12 mouse cellular contexts compared by ENCODE assay signal in genomic region chr14:54736555-54737552, GRCm38 (mm10). TPM values are rescaled to one million over a fixed set of nuclear protein-coding genes. Genes with fewer than 3 reads are reported as not detected.
A peak's percentile ranks its signal among the peaks of the same experiment; 100 is the strongest.
DNase-seq lines count a peak whose midpoint lies in the region; ATAC-seq and TF ChIP-seq lines count a peak whose summit lies in the region.
"Had no signal": no experiment of that assay in that cellular context is flagged by ENCODE, and none has a peak within 500 bp of the region (broad histone marks: within the 10 kb centered on the region; RNA-seq: fewer than 3 reads in every experiment).

No protein-coding gene starts in this region.

- H3K4me1 ChIP-seq in hindbrain, embryonic 14.5 days (replicated peaks; ENCODE audit: control insufficient read depth, insufficient read depth, low read length) = peaks cover 5% of the 10 kb centered on the region; the same call in 1 of the 2 replicates
- peaks cover 7% of the 10 kb centered on the region for H3K4me1 ChIP-seq in midbrain, embryonic 16.5 days (ENCODE audit: control insufficient read depth, insufficient read depth, low read length)
- no peaks in the 10 kb centered on the region; the same call in 1 of the 2 replicates for H3K4me1 ChIP-seq in liver, embryonic 12.5 days

- no peaks in the 10 kb centered on the region for H3K27me3 ChIP-seq in hindbrain, embryonic 14.5 days (ENCODE audit: control insufficient read depth, insufficient read depth, low read length)
- no peaks in the 10 kb centered on the region for H3K27me3 ChIP-seq in midbrain, embryonic 16.5 days (ENCODE audit: control insufficient read depth, insufficient read depth, low read depth, low read length)
- peaks cover 11% of the 10 kb centered on the region; the same call in 1 of the 2 replicates for H3K27me3 ChIP-seq in liver, embryonic 12.5 days (replicated peaks)

- no peak for DNase-seq in gastrocnemius, adult 2 months
- no peak for DNase-seq in gastrocnemius, postnatal 14 days
- peak; percentile 83 for DNase-seq in brain, adult 2 months (ENCODE audit: low read depth, low spot score)
- DNase-seq in hindbrain, embryonic 14.5 days (ENCODE audit: low spot score) = no peak
- no peak for DNase-seq in testis, postnatal 10 days (ENCODE audit: low spot score)
- DNase-seq in kidney, adult 9 months = no peak

- intact Hi-C loops in gastrocnemius, adult 2 months (cut with DNase I) = no loop called here
- intact Hi-C loops in gastrocnemius, postnatal 14 days (cut with DNase I; ENCODE audit: low total_unique reads) = no loop called here

- no peaks in the 10 kb centered on the region for H3K9me3 ChIP-seq in hindbrain, embryonic 14.5 days (ENCODE audit: control insufficient read depth, low read length)
- no peaks in the 10 kb centered on the region for H3K9me3 ChIP-seq in midbrain, embryonic 16.5 days (replicated peaks; ENCODE audit: control insufficient read depth, low read length, poor library complexity, severe bottlenecking)
- H3K9me3 ChIP-seq in liver, embryonic 12.5 days (replicated peaks) = no peaks in the 10 kb centered on the region

- peak overlapping the region; percentile 61 for H3K27ac ChIP-seq in gastrocnemius, adult 2 months
- peak overlapping the region; percentile 38; the same call in 1 of the 2 replicates for H3K27ac ChIP-seq in hindbrain, embryonic 14.5 days
- no peak overlapping the region; the same call in 1 of the 2 replicates for H3K27ac ChIP-seq in midbrain, embryonic 16.5 days (ENCODE audit: low read length)
- no peak overlapping the region for H3K27ac ChIP-seq in liver, embryonic 12.5 days
- H3K27ac ChIP-seq: liver, embryonic 14.5 days had no signal

- WGBS in hindbrain, embryonic 14.5 days = 54% methylated on average over 14 of the region's 14 CpGs
- WGBS in midbrain, embryonic 16.5 days = 36% methylated on average over 14 of the region's 14 CpGs
- 63% methylated on average over 14 of the region's 14 CpGs for WGBS in liver, embryonic 12.5 days (ENCODE audit: insufficient replicate concordance)

- H3K9ac ChIP-seq in hindbrain, embryonic 14.5 days = no peak overlapping the region
- H3K9ac ChIP-seq in midbrain, embryonic 16.5 days (ENCODE audit: low read depth, low read length) = no peak overlapping the region
- H3K9ac ChIP-seq in liver, embryonic 12.5 days = no peak overlapping the region
- H3K9ac ChIP-seq: liver, embryonic 14.5 days had no signal

- no peak overlapping the region for H3K4me2 ChIP-seq in hindbrain, embryonic 14.5 days (replicated peaks)
- H3K4me2 ChIP-seq in midbrain, embryonic 16.5 days (ENCODE audit: low read length) = no peak overlapping the region
- no peak overlapping the region for H3K4me2 ChIP-seq in liver, embryonic 12.5 days

- H3K36me3 ChIP-seq in hindbrain, embryonic 14.5 days (replicated peaks; ENCODE audit: control insufficient read depth, insufficient read depth) = no peaks in the 10 kb centered on the region
- H3K36me3 ChIP-seq in midbrain, embryonic 16.5 days (ENCODE audit: control insufficient read depth, insufficient read depth, low read length) = no peaks in the 10 kb centered on the region
- no peaks in the 10 kb centered on the region for H3K36me3 ChIP-seq in liver, embryonic 12.5 days

- ATAC-seq in hindbrain, embryonic 14.5 days (ENCODE audit: low FRiP score) = 0 out of 2 replicates have a peak, but pooled peaks have one; percentile 60
- ATAC-seq in midbrain, embryonic 16.5 days = peak; percentile 86
- no peak for ATAC-seq in liver, embryonic 12.5 days

- TF ChIP-seq CTCF in gastrocnemius, adult 2 months (IDR thresholded peaks at IDR 0.05) = no peak

- H3K4me3 ChIP-seq in gastrocnemius, adult 2 months = peak overlapping the region; percentile 7; the same call in 1 of the 2 replicates
- no peak overlapping the region for H3K4me3 ChIP-seq in hindbrain, embryonic 14.5 days (replicated peaks; ENCODE audit: low read length)
- no peak overlapping the region for H3K4me3 ChIP-seq in midbrain, embryonic 16.5 days (ENCODE audit: low read depth, low read length)
- H3K4me3 ChIP-seq in liver, embryonic 12.5 days = no peak overlapping the region
- H3K4me3 ChIP-seq: myocyte had no signal

RNA-seq across cellular contexts. Expression of gene Cebpe, which starts 24.9 kb away (rescaled TPM):
- total RNA-seq in gastrocnemius, adult 2 months (2021) = not detected
- not detected for total RNA-seq in gastrocnemius, postnatal 14 days (2021)
- not detected in 2 replicates for polyA plus RNA-seq in hindbrain, embryonic 14.5 days (2014; fragmentation: Nextera tagmentation; extraction: Ambion mirVana)
- polyA plus RNA-seq in midbrain, embryonic 16.5 days (2015; fragmentation: Nextera tagmentation; extraction: Ambion mirVana) = not detected in 2 replicates
- polyA plus RNA-seq in liver, embryonic 12.5 days (2016; fragmentation: Nextera tagmentation; extraction: Ambion mirVana) = 3.3 and 3.7 TPM in 2 replicates
- total RNA-seq: gastrocnemius, postnatal 4 days had no signal
- polyA plus RNA-seq: kidney, embryonic 16.5 days; myocyte had no signal

RNA-seq across cellular contexts. Expression of gene Gm29776, which starts 38.2 kb away (rescaled TPM):
- total RNA-seq in gastrocnemius, adult 2 months (2021) = not detected
- not detected for total RNA-seq in gastrocnemius, postnatal 14 days (2021)
- 0.21 and 0.29 TPM in 2 replicates for polyA plus RNA-seq in hindbrain, embryonic 14.5 days (2014; fragmentation: Nextera tagmentation; extraction: Ambion mirVana)
- 0.15 and 0.29 TPM in 2 replicates for polyA plus RNA-seq in midbrain, embryonic 16.5 days (2015; fragmentation: Nextera tagmentation; extraction: Ambion mirVana)
- polyA plus RNA-seq in liver, embryonic 12.5 days (2016; fragmentation: Nextera tagmentation; extraction: Ambion mirVana) = 0.05 TPM in 1 of 2 replicates, not detected in the other

RNA-seq across cellular contexts. Expression of gene Slc7a8, which starts 44.9 kb away (rescaled TPM):
- total RNA-seq in gastrocnemius, adult 2 months (2021) = 10 to 100 TPM; 21.4 to 23.6 TPM
- 10 to 100 TPM in 1 of 2 experiments, 1 to 10 TPM in 1; 7.5 to 18.5 TPM for total RNA-seq in gastrocnemius, postnatal 14 days (2021)
- polyA plus RNA-seq in hindbrain, embryonic 14.5 days (2014; fragmentation: Nextera tagmentation; extraction: Ambion mirVana) = 9.8 and 10.7 TPM in 2 replicates
- polyA plus RNA-seq in midbrain, embryonic 16.5 days (2015; fragmentation: Nextera tagmentation; extraction: Ambion mirVana) = 8.8 and 12.0 TPM in 2 replicates
- polyA plus RNA-seq in liver, embryonic 12.5 days (2016; fragmentation: Nextera tagmentation; extraction: Ambion mirVana) = 2.8 and 3.4 TPM in 2 replicates
- polyA plus RNA-seq: myocyte had no signal

RNA-seq across cellular contexts. Expression of gene Acin1, which starts 50.1 kb away (rescaled TPM):
- total RNA-seq in gastrocnemius, adult 2 months (2021) = 10 to 100 TPM; 75.5 to 81.7 TPM
- 10 to 100 TPM; 68.1 to 73.8 TPM for total RNA-seq in gastrocnemius, postnatal 14 days (2021)
- polyA plus RNA-seq in hindbrain, embryonic 14.5 days (2014; fragmentation: Nextera tagmentation; extraction: Ambion mirVana) = 98.2 and 99.1 TPM in 2 replicates
- polyA plus RNA-seq in midbrain, embryonic 16.5 days (2015; fragmentation: Nextera tagmentation; extraction: Ambion mirVana) = 108 and 123 TPM in 2 replicates
- 74.1 and 76.0 TPM in 2 replicates for polyA plus RNA-seq in liver, embryonic 12.5 days (2016; fragmentation: Nextera tagmentation; extraction: Ambion mirVana)

RNA-seq across cellular contexts. Expression of gene 1700123O20Rik, which starts 50.8 kb away (rescaled TPM):
- 10 to 100 TPM in 1 of 2 experiments, 1 to 10 TPM in 1; 7.0 to 11.0 TPM for total RNA-seq in gastrocnemius, adult 2 months (2021)
- total RNA-seq in gastrocnemius, postnatal 14 days (2021) = 10 to 100 TPM; 10.1 to 11.8 TPM
- 67.1 and 71.2 TPM in 2 replicates for polyA plus RNA-seq in hindbrain, embryonic 14.5 days (2014; fragmentation: Nextera tagmentation; extraction: Ambion mirVana)
- polyA plus RNA-seq in midbrain, embryonic 16.5 days (2015; fragmentation: Nextera tagmentation; extraction: Ambion mirVana) = 58.9 and 63.9 TPM in 2 replicates
- 51.6 and 53.9 TPM in 2 replicates for polyA plus RNA-seq in liver, embryonic 12.5 days (2016; fragmentation: Nextera tagmentation; extraction: Ambion mirVana)

Comparison
In these comparisons a context has a peak if more than half of its experiments do, and no peak if none do; other contexts are left out.
1. H3K27ac ChIP-seq: peak in gastrocnemius, adult 2 months (single experiment) and hindbrain, embryonic 14.5 days (single experiment); none in midbrain, embryonic 16.5 days (single experiment) and liver, embryonic 12.5 days (single experiment).